Mouse (Mus musculus) liver, embryonic 14.5 days (tissue): ENCODE measurements around the gene Megf6.

ENCODE experiments used
- CTCF ChIP-seq: IDR thresholded peaks from 2 replicates; pipeline ENCODE4 v1.5.1; 2016; ENCODE audit warnings: antibody characterized with exemption, low read depth, control low read depth
- EP300 ChIP-seq: IDR thresholded peaks from 2 replicates; pipeline ENCODE4 v1.6.1; 2016; ENCODE audit warnings: antibody characterized with exemption, low read depth

DNA sequence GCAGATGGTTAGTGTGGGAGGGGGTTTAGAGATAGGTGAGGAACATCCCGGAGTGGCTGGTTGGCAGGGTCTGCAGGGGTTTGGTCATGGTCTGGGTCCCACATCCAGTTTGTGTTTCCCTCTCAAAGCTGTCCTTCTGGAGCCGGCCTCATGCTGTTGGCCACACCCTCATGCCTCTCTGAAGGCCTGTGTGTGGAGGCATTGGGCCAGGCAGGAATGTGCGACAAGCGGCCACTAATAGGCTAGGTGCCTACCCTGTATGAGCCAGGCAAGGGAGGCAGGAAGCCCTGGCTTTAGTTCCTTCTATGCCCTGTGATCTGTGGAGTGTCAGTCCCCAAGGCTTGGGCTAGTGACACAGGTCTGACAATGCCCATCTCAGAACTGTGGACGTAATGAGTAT is 14.5 kb downstream of the Megf6 start:
- TF ChIP-seq CTCF (no peak), EP300 (no peak)
